Mouse (Mus musculus) intestine, embryonic 14.5 days (tissue): Measurements from ENCODE around the gene Samm50. TPM values are rescaled to one million over a fixed set of nuclear protein-coding genes. Genes with fewer than 3 reads are reported as not detected.

Experiments
- ATAC-seq: fragments of 200-750 bp; cut with Nextera tagmentation; replicated peaks from 2 replicates; pipeline ENCODE4 v1.8.0; 2017; ENCODE audit warnings: low read depth, moderate number of reproducible peaks, moderate TSS enrichment, moderate library complexity; ENCODE audit not compliant: low FRiP score, low TSS enrichment
- DNase-seq: peaks from one replicate; pipeline ENCODE4 v3.0.0-alpha.2; 2018; ENCODE audit warnings: low spot score
- H3K27ac ChIP-seq: fragments of 300-500 bp; sonication (generic); 2 replicates; pipeline ENCODE4 v1.5.1; 2014; ENCODE audit warnings: low read depth, mild to moderate bottlenecking, control low read depth
- H3K27me3 ChIP-seq: fragments of 300-500 bp; sonication (generic); replicated peaks from 2 replicates; pipeline ENCODE4 v1.6.1; 2014; ENCODE audit warnings: low read length, control low read depth; ENCODE audit not compliant: control insufficient read depth, insufficient read depth
- H3K36me3 ChIP-seq: fragments of 300-500 bp; sonication (generic); 2 replicates; pipeline ENCODE4 v1.6.1; 2014; ENCODE audit warnings: low read length, control low read depth; ENCODE audit not compliant: control insufficient read depth, insufficient read depth
- H3K4me1 ChIP-seq: fragments of 300-500 bp; sonication (generic); replicated peaks from 2 replicates; pipeline ENCODE4 v1.6.1; 2014; ENCODE audit warnings: low read length, control low read depth, mixed read lengths; ENCODE audit not compliant: control insufficient read depth, insufficient read depth
- H3K4me2 ChIP-seq: fragments of 300-500 bp; sonication (generic); 2 replicates; pipeline ENCODE4 v1.6.1; 2014; ENCODE audit warnings: low read length
- H3K4me3 ChIP-seq: fragments of 300-500 bp; sonication (generic); 2 replicates; pipeline ENCODE4 v1.5.1; 2014; ENCODE audit warnings: low read depth, low read length, control low read depth, mixed read lengths
- H3K9ac ChIP-seq: fragments of 300-500 bp; sonication (generic); 2 replicates; pipeline ENCODE4 v1.6.1; 2014; ENCODE audit warnings: mild to moderate bottlenecking, low read length
- H3K9me3 ChIP-seq: fragments of 300-500 bp; sonication (generic); 2 replicates; pipeline ENCODE4 v1.6.1; 2016; ENCODE audit warnings: low read length, control low read depth; ENCODE audit not compliant: control insufficient read depth
- WGBS: fragments of 180-500 bp; shearing (Covaris S2); extraction: QIAGEN DNeasy Blood & Tissue Kit; methylation state at CpG from one replicate; pipeline ENCODE4 v1.1.7; 2014; 5-methylcytosine and 5-hydroxymethylcytosine counted together
- microRNA-seq: library from miRNA; unstranded; fragments of <30 nt; microRNA quantifications from one replicate; pipeline ENCODE4, GENCODE M21; 2016
- polyA plus RNA-seq: library from polyadenylated mRNA; unstranded; fragments of >200 nt; fragmentation: Nextera tagmentation; extraction: Ambion mirVana; gene quantifications from 2 replicates; pipeline ENCODE4 v1.2.1, GENCODE M21; 2014

Samm50 gene
- polyA plus RNA-seq, 1 experiment from 2014 or later, result 89.2 TPM

GRCm38 (mm10) chr15:84266290-84266689, 74.2 kb downstream of the Samm50 start:
- no peaks in the 10 kb centered on the region for H3K36me3 ChIP-seq
- H3K4me1 ChIP-seq, result no peaks in the 10 kb centered on the region
- no peaks in the 10 kb centered on the region for H3K27me3 ChIP-seq
- WGBS, result 78% methylated on average over 4 of the region's 4 CpGs
- no peak overlapping the region for H3K4me3 ChIP-seq
- DNase-seq, result no peak
- no peak overlapping the region for H3K4me2 ChIP-seq
- no peaks in the 10 kb centered on the region for H3K9me3 ChIP-seq
- H3K27ac ChIP-seq, result no peak overlapping the region
- no peak overlapping the region for H3K9ac ChIP-seq
- no peak for ATAC-seq

Small RNA genes lying within 50 kb of the gene (microRNA-seq; reads per million reads assigned to microRNA genes)
- gene Mir6392, result not detected

Other genes starting within 250 kb of the Samm50 start
- 0.15 and 0.27 TPM in 2 replicates for gene Efcab6, start 126.9 kb upstream of the Samm50 start, polyA plus RNA-seq
- gene Sult4a1, start 86.5 kb upstream of the Samm50 start, polyA plus RNA-seq, result 4.5 and 5.8 TPM in 2 replicates
- gene Pnpla5, start 69.1 kb upstream of the Samm50 start, polyA plus RNA-seq, result not detected in 2 replicates
- gene Pnpla3, start 24.4 kb upstream of the Samm50 start, polyA plus RNA-seq, result 0.41 and 0.44 TPM in 2 replicates
- 3.6 and 5.1 TPM in 2 replicates for gene Parvb, start 39.8 kb downstream of the Samm50 start, polyA plus RNA-seq
- 1.9 and 2.0 TPM in 2 replicates for gene Parvg, start 131.8 kb downstream of the Samm50 start, polyA plus RNA-seq